In the genomic region with DNA sequence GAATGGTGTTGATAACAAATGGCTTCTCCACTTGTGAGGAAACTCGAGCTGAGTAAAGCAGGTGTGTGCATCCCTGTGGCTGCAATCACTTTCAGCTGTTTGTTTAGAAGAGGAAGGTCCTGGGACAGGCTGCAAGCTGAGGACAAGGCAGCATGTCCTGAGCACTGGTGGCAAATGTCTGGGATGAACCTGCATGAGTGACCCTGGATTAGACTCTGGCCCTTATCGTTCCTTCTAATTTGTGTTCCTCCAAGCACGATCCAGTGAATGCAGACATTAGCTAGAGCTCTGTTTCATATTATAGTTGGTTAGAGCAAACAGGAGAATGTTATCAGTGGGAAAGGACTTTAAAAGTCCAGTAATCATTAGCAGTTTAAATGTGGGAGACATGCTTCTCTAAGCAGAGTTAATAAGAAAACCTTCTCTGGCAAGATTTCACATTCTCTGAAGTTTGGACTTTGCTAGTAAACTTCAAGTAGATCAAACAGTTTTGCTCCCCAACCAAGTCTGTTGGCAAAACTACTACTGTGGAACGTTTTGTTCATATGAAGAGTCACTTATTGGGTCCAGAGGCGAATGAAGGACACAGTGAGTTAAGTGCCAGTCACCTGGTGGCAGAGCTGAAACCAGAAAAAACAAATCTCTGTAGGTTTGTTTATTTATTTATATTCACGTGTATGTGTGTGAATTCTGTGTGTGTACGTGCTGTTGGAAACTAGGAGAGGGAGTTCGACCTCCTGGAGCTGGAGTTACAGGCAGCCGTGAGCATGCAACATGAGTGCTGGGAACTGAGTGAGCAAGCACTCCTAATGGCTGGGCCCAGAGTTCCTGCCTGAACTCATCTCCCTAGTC, we compare ENCODE assay signal across 17 mouse cellular contexts.
DNase-seq lines count a peak whose midpoint lies in the region; ATAC-seq and TF ChIP-seq lines count a peak whose summit lies in the region.
"Had no signal": no experiment of that assay in that cellular context is flagged by ENCODE, and none has a peak within 500 bp of the region (broad histone marks: within the 10 kb centered on the region; RNA-seq: fewer than 3 reads in every experiment).

No protein-coding gene starts in this region.

- H3K4me1 ChIP-seq in limb, embryonic 14.5 days (ENCODE audit: control insufficient read depth, insufficient read depth, low read length) = no peaks in the 10 kb centered on the region
- H3K4me1 ChIP-seq in limb, embryonic 10.5 days = peaks cover 7% of the 10 kb centered on the region; the same call in 1 of the 2 replicates
- peaks cover 4% of the 10 kb centered on the region; the same call in 1 of the 2 replicates for H3K4me1 ChIP-seq in intestine, embryonic 15.5 days (replicated peaks)
- peaks cover 16% of the 10 kb centered on the region for H3K4me1 ChIP-seq in kidney, embryonic 15.5 days
- peaks cover 56% of the 10 kb centered on the region for H3K4me1 ChIP-seq in megakaryocyte, embryonic 14.5 days
- H3K4me1 ChIP-seq: stomach, embryonic 15.5 days had no signal

- DNase-seq in limb, embryonic 14.5 days (ENCODE audit: low spot score) = no peak
- DNase-seq in limb, embryonic 10.5 days (ENCODE audit: low spot score) = no peak
- DNase-seq in cerebellum, adult 8-10 months = no peak
- no peak for DNase-seq in MN1 (ENCODE audit: low spot score)
- DNase-seq in layer of hippocampus, adult 9-10 months (ENCODE audit: low spot score) = no peak
- DNase-seq: cerebellum, postnatal 25 days; liver, embryonic 13.5 days; lung, postnatal 14 days; retina, postnatal 1 day; thymus, postnatal 4 days had no signal

- WGBS in limb, embryonic 14.5 days = 51% methylated on average over 9 of the region's 9 CpGs
- 74% methylated on average over 9 of the region's 9 CpGs for WGBS in limb, embryonic 10.5 days
- WGBS in intestine, embryonic 15.5 days = 53% methylated on average over 9 of the region's 9 CpGs
- 59% methylated on average over 9 of the region's 9 CpGs for WGBS in kidney, embryonic 15.5 days

- H3K4me3 ChIP-seq in limb, embryonic 14.5 days (replicated peaks; ENCODE audit: low read length) = no peak overlapping the region
- H3K4me3 ChIP-seq in limb, embryonic 10.5 days = no peak overlapping the region
- no peak overlapping the region for H3K4me3 ChIP-seq in intestine, embryonic 15.5 days (replicated peaks)
- H3K4me3 ChIP-seq in kidney, embryonic 15.5 days (replicated peaks) = no peak overlapping the region
- H3K4me3 ChIP-seq in megakaryocyte, embryonic 14.5 days (replicated peaks) = peak overlapping the region; percentile 71
- H3K4me3 ChIP-seq: hindbrain, embryonic 13.5 days; liver, embryonic 13.5 days; stomach, embryonic 15.5 days had no signal

- ATAC-seq in limb, embryonic 14.5 days (ENCODE audit: low FRiP score, low read depth) = 0 out of 2 replicates have a peak, but pooled peaks have one; percentile 47
- peak; percentile 55 for ATAC-seq in intestine, embryonic 15.5 days
- ATAC-seq in kidney, embryonic 15.5 days (replicated peaks; ENCODE audit: low FRiP score) = peak; percentile 80

- H3K36me3 ChIP-seq in limb, embryonic 14.5 days (ENCODE audit: control insufficient read depth, insufficient read depth, low read length) = no peaks in the 10 kb centered on the region
- H3K36me3 ChIP-seq in limb, embryonic 10.5 days = no peaks in the 10 kb centered on the region
- H3K36me3 ChIP-seq in intestine, embryonic 15.5 days = no peaks in the 10 kb centered on the region
- no peaks in the 10 kb centered on the region for H3K36me3 ChIP-seq in kidney, embryonic 15.5 days
- H3K36me3 ChIP-seq in megakaryocyte, embryonic 14.5 days (replicated peaks; ENCODE audit: low read length) = no peaks in the 10 kb centered on the region
- H3K36me3 ChIP-seq: hindbrain, embryonic 13.5 days; liver, embryonic 13.5 days; stomach, embryonic 15.5 days had no signal

- no peaks in the 10 kb centered on the region for H3K9me3 ChIP-seq in limb, embryonic 14.5 days (ENCODE audit: control insufficient read depth, low read length)
- no peaks in the 10 kb centered on the region for H3K9me3 ChIP-seq in limb, embryonic 10.5 days (replicated peaks)
- H3K9me3 ChIP-seq in intestine, embryonic 15.5 days = no peaks in the 10 kb centered on the region
- no peaks in the 10 kb centered on the region for H3K9me3 ChIP-seq in kidney, embryonic 15.5 days (replicated peaks)
- H3K9me3 ChIP-seq in megakaryocyte, embryonic 14.5 days = no peaks in the 10 kb centered on the region
- H3K9me3 ChIP-seq: hindbrain, embryonic 13.5 days; liver, embryonic 13.5 days; stomach, embryonic 15.5 days had no signal

- H3K4me2 ChIP-seq in limb, embryonic 14.5 days (replicated peaks; ENCODE audit: low read depth, low read length, severe bottlenecking) = no peak overlapping the region
- H3K4me2 ChIP-seq in intestine, embryonic 15.5 days (replicated peaks) = 0 out of 2 replicates have a peak overlapping the region, but pooled peaks have one; percentile 4
- H3K4me2 ChIP-seq in kidney, embryonic 15.5 days = no peak overlapping the region
- H3K4me2 ChIP-seq: hindbrain, embryonic 13.5 days; liver, embryonic 13.5 days; midbrain, embryonic 11.5 days; stomach, embryonic 15.5 days had no signal

- H3K9ac ChIP-seq in limb, embryonic 14.5 days (ENCODE audit: low read depth, low read length, severe bottlenecking) = no peak overlapping the region
- no peak overlapping the region for H3K9ac ChIP-seq in intestine, embryonic 15.5 days
- H3K9ac ChIP-seq in kidney, embryonic 15.5 days = no peak overlapping the region
- H3K9ac ChIP-seq: hindbrain, embryonic 13.5 days; liver, embryonic 13.5 days; stomach, embryonic 15.5 days had no signal

- no peak for TF ChIP-seq POLR2A in limb, embryonic 14.5 days (IDR thresholded peaks at IDR 0.05; ENCODE audit: borderline replicate concordance, extremely low read depth, insufficient read depth, insufficient read length)

- H3K27me3 ChIP-seq in limb, embryonic 14.5 days (ENCODE audit: control insufficient read depth, insufficient read depth, low read length) = no peaks in the 10 kb centered on the region
- no peaks in the 10 kb centered on the region for H3K27me3 ChIP-seq in limb, embryonic 10.5 days (ENCODE audit: low read depth, poor library complexity, severe bottlenecking)
- no peaks in the 10 kb centered on the region for H3K27me3 ChIP-seq in intestine, embryonic 15.5 days (replicated peaks)
- no peaks in the 10 kb centered on the region for H3K27me3 ChIP-seq in kidney, embryonic 15.5 days
- no peaks in the 10 kb centered on the region for H3K27me3 ChIP-seq in megakaryocyte, embryonic 14.5 days (replicated peaks)
- H3K27me3 ChIP-seq: CH12.LX; hindbrain, embryonic 13.5 days; liver, embryonic 13.5 days; stomach, embryonic 15.5 days had no signal

- no peak overlapping the region for H3K27ac ChIP-seq in limb, embryonic 14.5 days (replicated peaks; ENCODE audit: low read depth, low read length)
- H3K27ac ChIP-seq in limb, embryonic 10.5 days = no peak overlapping the region
- H3K27ac ChIP-seq in intestine, embryonic 15.5 days = 0 out of 2 replicates have a peak overlapping the region, but pooled peaks have one; percentile 18
- peak overlapping the region; percentile 84 for H3K27ac ChIP-seq in kidney, embryonic 15.5 days
- H3K27ac ChIP-seq: hindbrain, embryonic 13.5 days; liver, embryonic 13.5 days; stomach, embryonic 15.5 days had no signal

Comparison
In these comparisons a context has a peak if more than half of its experiments do, and no peak if none do; other contexts are left out.
1. H3K27ac ChIP-seq: peak in intestine, embryonic 15.5 days (single experiment) and kidney, embryonic 15.5 days (single experiment); none in limb, embryonic 14.5 days (single experiment) and limb, embryonic 10.5 days (single experiment).
2. Peak in every context shown above with its lines, with median percentiles within 50 percentile points of each other: ATAC-seq.